Mouse (Mus musculus): ENCODE data around the gene Aco1. TPM values are rescaled to one million over a fixed set of nuclear protein-coding genes. Genes with fewer than 3 reads are reported as not detected.

Aco1 gene
- polyA plus RNA-seq, 1 experiment = 6.8 TPM

GRCm38 (mm10) chr4:40178584-40178983, 35.7 kb downstream of the Aco1 start:
- H3K27ac ChIP-seq (ENCODE audit: control insufficient read depth, insufficient read depth, low read depth, low read length) = no peak overlapping the region
- H3K4me1 ChIP-seq (ENCODE audit: control insufficient read depth, insufficient read depth, low read length) = no peaks in the 10 kb centered on the region
- no peak for TF ChIP-seq CTCF (IDR thresholded peaks at IDR 0.05; ENCODE audit: control insufficient read depth, insufficient read depth, insufficient replicate concordance, low read depth, low read length)
- H3K4me3 ChIP-seq (ENCODE audit: control insufficient read depth, low read depth, low read length) = no peak overlapping the region
- no peaks in the 10 kb centered on the region for H3K36me3 ChIP-seq (ENCODE audit: control insufficient read depth, insufficient read depth, low read length)
- H3K27me3 ChIP-seq (ENCODE audit: control insufficient read depth, insufficient read depth, low read length) = no peaks in the 10 kb centered on the region

- TF ChIP-seq CTCF (IDR thresholded peaks at IDR 0.05; ENCODE audit: control insufficient read depth, insufficient read depth, insufficient replicate concordance, low read depth, low read length) = no peak
- no peak for TF ChIP-seq POLR2A (IDR thresholded peaks at IDR 0.05; ENCODE audit: control insufficient read depth, low read depth, low read length)
- no peaks in the 10 kb centered on the region for H3K36me3 ChIP-seq (ENCODE audit: control insufficient read depth, insufficient read depth, low read length)
Measured at GRCm38 (mm10) chr4:40180046-40180445, 37.2 kb downstream of the Aco1 start.

GRCm38 (mm10) chr4:40181681-40182080, 38.8 kb downstream of the Aco1 start:
- Histone ChIP-seq H3K4me3 (ENCODE audit: control insufficient read depth, low read depth, low read length) (no peak overlapping the region), H3K4me1 (ENCODE audit: control insufficient read depth, insufficient read depth, low read length) (no peaks in the 10 kb centered on the region), H3K27ac (ENCODE audit: control insufficient read depth, insufficient read depth, low read depth, low read length) (no peak overlapping the region), H3K27me3 (ENCODE audit: control insufficient read depth, insufficient read depth, low read length) (no peaks in the 10 kb centered on the region), H3K36me3 (ENCODE audit: control insufficient read depth, insufficient read depth, low read length) (no peaks in the 10 kb centered on the region)
- no peak for TF ChIP-seq CTCF (IDR thresholded peaks at IDR 0.05; ENCODE audit: control insufficient read depth, insufficient read depth, insufficient replicate concordance, low read depth, low read length)
- TF ChIP-seq POLR2A (IDR thresholded peaks at IDR 0.05; ENCODE audit: control insufficient read depth, low read depth, low read length) = no peak

More at GRCm38 (mm10) chr4:40180046-40180445, 37.2 kb downstream of the Aco1 start:
- no peak overlapping the region for H3K27ac ChIP-seq (ENCODE audit: control insufficient read depth, insufficient read depth, low read depth, low read length)
- H3K4me3 ChIP-seq (ENCODE audit: control insufficient read depth, low read depth, low read length) = no peak overlapping the region
- H3K4me1 ChIP-seq (ENCODE audit: control insufficient read depth, insufficient read depth, low read length) = no peaks in the 10 kb centered on the region
- H3K27me3 ChIP-seq (ENCODE audit: control insufficient read depth, insufficient read depth, low read length) = no peaks in the 10 kb centered on the region

- Histone ChIP-seq H3K27ac (ENCODE audit: control insufficient read depth, insufficient read depth, low read depth, low read length) (no peak overlapping the region), H3K4me3 (ENCODE audit: control insufficient read depth, low read depth, low read length) (no peak overlapping the region), H3K4me1 (ENCODE audit: control insufficient read depth, insufficient read depth, low read length) (no peaks in the 10 kb centered on the region), H3K27me3 (ENCODE audit: control insufficient read depth, insufficient read depth, low read length) (no peaks in the 10 kb centered on the region), H3K36me3 (ENCODE audit: control insufficient read depth, insufficient read depth, low read length) (no peaks in the 10 kb centered on the region)
- TF ChIP-seq POLR2A (IDR thresholded peaks at IDR 0.05; ENCODE audit: control insufficient read depth, low read depth, low read length) = no peak
- peak; percentile 77 for TF ChIP-seq CTCF (IDR thresholded peaks at IDR 0.05; ENCODE audit: control insufficient read depth, insufficient read depth, insufficient replicate concordance, low read depth, low read length)
Measured at GRCm38 (mm10) chr4:40182651-40183320, 39.9 kb downstream of the Aco1 start.

- H3K36me3 ChIP-seq (ENCODE audit: control insufficient read depth, insufficient read depth, low read length) = no peaks in the 10 kb centered on the region
- no peak overlapping the region for H3K27ac ChIP-seq (ENCODE audit: control insufficient read depth, insufficient read depth, low read depth, low read length)
- H3K27me3 ChIP-seq (ENCODE audit: control insufficient read depth, insufficient read depth, low read length) = no peaks in the 10 kb centered on the region
Measured at GRCm38 (mm10) chr4:40183781-40184180, 40.9 kb downstream of the Aco1 start.

GRCm38 (mm10) chr4:40184470-40184869, 41.6 kb downstream of the Aco1 start:
- no peak overlapping the region for H3K27ac ChIP-seq (ENCODE audit: control insufficient read depth, insufficient read depth, low read depth, low read length)
- no peak for TF ChIP-seq CTCF (IDR thresholded peaks at IDR 0.05; ENCODE audit: control insufficient read depth, insufficient read depth, insufficient replicate concordance, low read depth, low read length)
- TF ChIP-seq POLR2A (IDR thresholded peaks at IDR 0.05; ENCODE audit: control insufficient read depth, low read depth, low read length) = no peak
- no peaks in the 10 kb centered on the region for H3K36me3 ChIP-seq (ENCODE audit: control insufficient read depth, insufficient read depth, low read length)
- H3K27me3 ChIP-seq (ENCODE audit: control insufficient read depth, insufficient read depth, low read length) = no peaks in the 10 kb centered on the region
- H3K4me3 ChIP-seq (ENCODE audit: control insufficient read depth, low read depth, low read length) = no peak overlapping the region
- H3K4me1 ChIP-seq (ENCODE audit: control insufficient read depth, insufficient read depth, low read length) = no peaks in the 10 kb centered on the region

More at GRCm38 (mm10) chr4:40183781-40184180, 40.9 kb downstream of the Aco1 start:
- Histone ChIP-seq H3K4me3 (ENCODE audit: control insufficient read depth, low read depth, low read length) (no peak overlapping the region), H3K4me1 (ENCODE audit: control insufficient read depth, insufficient read depth, low read length) (no peaks in the 10 kb centered on the region)
- no peak for TF ChIP-seq POLR2A (IDR thresholded peaks at IDR 0.05; ENCODE audit: control insufficient read depth, low read depth, low read length)
- no peak for TF ChIP-seq CTCF (IDR thresholded peaks at IDR 0.05; ENCODE audit: control insufficient read depth, insufficient read depth, insufficient replicate concordance, low read depth, low read length)

- Histone ChIP-seq H3K4me1 (ENCODE audit: control insufficient read depth, insufficient read depth, low read length) (no peaks in the 10 kb centered on the region), H3K27me3 (ENCODE audit: control insufficient read depth, insufficient read depth, low read length) (no peaks in the 10 kb centered on the region), H3K36me3 (ENCODE audit: control insufficient read depth, insufficient read depth, low read length) (no peaks in the 10 kb centered on the region), H3K27ac (ENCODE audit: control insufficient read depth, insufficient read depth, low read depth, low read length) (no peak overlapping the region), H3K4me3 (ENCODE audit: control insufficient read depth, low read depth, low read length) (no peak overlapping the region)
- no peak for TF ChIP-seq POLR2A (IDR thresholded peaks at IDR 0.05; ENCODE audit: control insufficient read depth, low read depth, low read length)
- no peak for TF ChIP-seq CTCF (IDR thresholded peaks at IDR 0.05; ENCODE audit: control insufficient read depth, insufficient read depth, insufficient replicate concordance, low read depth, low read length)
Measured at GRCm38 (mm10) chr4:40187956-40188355, 45.1 kb downstream of the Aco1 start.

All from testis, adult 2 months (tissue).